Mouse (Mus musculus): ENCODE data around the gene Cphx3.
"Not testable (repeated sequence)": the region's sequence is repeated elsewhere in the genome, so short reads cannot be mapped to it uniquely, and the experiment has no call there.

The Cphx3 gene

DNA sequence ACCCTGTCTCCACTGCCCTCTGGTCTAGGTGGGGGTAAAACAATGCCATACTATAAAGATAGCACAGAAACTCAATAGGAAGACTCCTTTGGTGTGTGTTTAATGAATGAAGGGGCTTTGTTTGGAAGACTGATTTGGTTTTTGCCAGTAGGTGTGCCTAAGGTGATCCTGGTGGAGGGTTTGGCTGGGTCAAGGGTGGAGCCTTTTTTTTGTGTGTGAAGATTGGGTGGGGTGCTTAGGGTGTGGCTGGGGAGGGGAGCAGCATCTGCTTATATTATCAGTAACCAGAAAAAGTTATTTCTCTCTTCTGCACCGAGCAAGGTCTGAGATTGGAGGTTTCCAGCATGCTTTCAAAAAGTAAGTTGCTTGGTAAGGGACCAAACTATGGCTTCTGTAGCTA is at the start of gene Cphx3:
TSS of gene Cphx3 (plus strand) at position 301 of the 400 bp plus-strand sequence.
- not testable (repeated sequence) for DNase-seq

DNA sequence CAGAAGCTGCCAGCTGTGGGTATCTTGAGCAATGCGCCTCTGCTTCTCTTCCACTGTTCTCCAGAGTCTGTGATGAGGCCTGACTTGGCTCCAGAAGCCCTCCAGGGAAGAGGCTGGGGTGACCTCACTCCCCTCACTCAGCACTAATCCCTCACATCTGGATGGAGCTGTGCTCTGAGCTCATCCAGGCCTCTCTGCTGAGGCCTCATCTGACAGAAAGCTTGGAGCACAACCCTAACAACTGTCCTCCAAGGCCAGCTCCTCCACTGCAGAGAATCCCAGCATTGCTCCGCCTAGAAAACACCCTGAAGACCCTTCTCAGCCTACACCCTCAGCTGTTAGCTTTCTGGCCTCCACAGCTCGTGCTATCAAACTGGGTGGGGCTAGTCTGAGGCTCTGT is 47.7 kb upstream of the Cphx3 start:
- not testable (repeated sequence) for DNase-seq

DNA sequence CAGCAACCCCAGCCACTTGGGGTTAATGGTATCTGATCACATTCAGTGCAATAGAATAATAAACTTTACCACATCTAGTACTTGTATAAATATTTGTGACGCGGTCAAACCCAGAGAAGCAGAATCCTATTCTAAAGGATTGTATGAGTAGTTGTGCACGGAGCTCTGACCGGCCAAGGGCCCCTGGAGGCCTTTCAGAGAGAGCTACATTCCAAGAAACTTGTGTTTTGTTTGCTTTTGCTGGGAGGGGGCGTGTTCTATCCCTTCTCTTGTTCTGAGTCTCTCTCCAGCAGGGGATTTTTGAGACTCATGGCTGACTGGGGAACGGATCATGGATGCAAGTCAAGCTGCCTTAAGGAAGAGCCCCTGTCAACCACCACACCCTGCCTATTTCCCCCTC is 46.7 kb upstream of the Cphx3 start:
- DNase-seq: not testable (repeated sequence)

DNA sequence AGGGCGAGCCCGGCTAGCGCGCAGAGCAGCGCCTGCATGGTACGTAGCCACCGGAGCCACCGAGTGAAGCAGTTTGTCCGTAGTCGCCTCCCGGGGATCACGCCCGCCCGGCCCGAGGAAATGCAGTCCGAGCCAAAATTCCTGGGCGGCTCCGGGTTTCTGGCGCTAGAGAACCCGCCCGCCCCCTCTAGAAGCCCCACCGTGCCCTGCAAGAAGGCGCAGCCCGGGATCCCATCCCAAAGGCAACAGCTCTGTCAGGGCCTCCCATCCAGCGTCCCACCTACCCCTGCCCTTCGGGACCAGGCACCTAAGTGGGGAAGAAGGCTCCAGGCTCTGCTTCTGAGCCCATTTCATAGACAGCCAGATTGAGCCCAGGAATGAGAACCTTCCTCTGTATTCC is 39.5 kb upstream of the Cphx3 start, which contains the start of gene Gm9780:
TSS of gene Gm9780 (minus strand) at position 101 of the 400 bp plus-strand sequence.
- not testable (repeated sequence) for DNase-seq

DNA sequence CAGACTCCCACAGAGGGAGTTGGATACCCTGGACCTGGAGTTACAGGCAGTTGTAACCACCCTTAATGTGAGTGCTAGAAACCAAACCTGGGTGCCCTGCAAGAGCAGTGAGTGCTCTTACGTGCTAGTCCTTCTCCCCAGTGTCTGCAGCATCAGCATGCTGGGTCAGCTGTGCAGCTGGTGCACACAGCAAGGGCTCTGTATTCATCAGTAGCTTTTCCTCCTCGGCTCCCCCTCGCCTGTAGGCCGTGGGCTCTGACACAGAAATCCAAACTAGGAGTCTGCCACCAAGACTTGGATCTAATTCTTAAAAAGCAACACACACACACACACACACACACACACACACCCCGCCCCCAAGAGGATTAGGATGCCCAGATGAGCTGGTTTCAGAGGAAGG is 37.1 kb upstream of the Cphx3 start:
- not testable (repeated sequence) for DNase-seq

DNA sequence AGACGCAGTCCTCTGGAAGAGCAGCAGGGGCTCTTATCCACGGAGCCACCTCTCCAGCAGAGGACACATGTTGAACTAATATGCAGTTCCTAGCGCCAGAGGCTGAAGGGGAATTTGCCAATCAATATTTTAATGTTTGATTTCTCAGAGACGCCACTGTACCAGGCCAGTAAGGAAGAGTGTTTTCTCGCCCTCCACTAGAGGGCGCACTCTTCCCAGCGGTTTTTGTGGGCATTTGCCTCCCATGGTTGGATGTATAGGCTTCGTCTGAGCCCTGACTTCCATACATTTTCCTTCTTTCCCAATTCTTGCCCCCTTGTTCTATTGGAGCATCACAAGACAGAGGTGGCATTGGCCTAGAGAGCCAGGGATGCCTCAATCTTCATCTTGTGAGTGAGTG is 35.1 kb upstream of the Cphx3 start:
- not testable (repeated sequence) for DNase-seq

DNA sequence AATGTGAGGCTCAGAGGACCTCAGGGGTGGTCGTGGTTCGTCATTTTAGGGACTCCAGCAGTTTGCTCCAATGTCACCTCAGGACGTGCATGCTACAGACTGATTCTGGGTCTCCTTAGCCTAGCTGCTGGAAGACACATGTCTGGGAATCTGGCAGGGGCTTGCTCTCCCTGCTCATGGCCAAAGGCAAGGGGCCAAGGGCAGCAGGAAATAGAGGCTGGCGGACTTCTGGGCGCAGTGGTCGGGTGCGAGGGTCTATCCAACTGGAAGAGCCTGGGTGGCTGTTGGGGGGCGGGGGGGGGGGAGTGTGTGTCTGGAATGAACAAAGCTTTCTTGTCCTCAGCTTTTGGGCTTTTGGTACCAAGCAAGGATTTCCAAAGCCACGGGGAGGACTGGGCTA is 33.3 kb upstream of the Cphx3 start:
- DNase-seq: not testable (repeated sequence)

DNA sequence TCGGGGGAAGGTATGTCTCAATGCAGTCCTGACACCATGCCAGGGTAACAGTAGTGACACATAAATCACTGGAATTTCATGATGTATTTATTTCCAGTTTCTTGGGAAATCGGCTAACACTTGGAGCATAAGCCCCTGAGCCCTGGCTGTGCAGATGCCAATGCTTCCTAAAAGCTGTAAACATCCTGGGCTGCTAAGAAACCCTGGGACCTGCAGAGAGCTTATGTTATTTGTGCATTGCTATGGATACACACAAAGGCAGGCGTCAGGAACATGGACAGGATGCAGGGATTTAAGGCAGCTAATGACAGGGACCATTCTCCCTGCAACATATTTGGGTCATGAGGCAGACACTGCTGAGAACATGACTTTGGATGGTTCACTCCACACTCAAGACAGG is 23.9 kb upstream of the Cphx3 start:
- DNase-seq: not testable (repeated sequence)

DNA sequence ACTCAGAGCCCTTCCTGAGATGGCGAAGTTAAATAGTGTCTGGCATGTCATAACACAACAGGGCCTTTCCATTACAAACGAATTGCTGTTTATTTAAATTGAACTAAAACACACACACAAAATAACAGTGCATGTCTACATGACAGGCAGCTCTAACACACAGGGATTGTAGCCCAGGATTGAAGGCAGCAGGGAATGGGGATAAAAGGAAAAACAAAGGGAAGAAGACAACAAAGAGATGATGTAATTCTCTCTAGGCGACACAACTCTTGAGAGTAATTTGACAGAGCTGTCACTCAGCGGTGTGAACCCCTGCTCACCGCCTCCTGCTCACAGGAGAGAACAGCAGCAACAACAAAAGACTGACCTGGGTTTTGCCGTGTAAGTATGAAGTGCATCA is 22.7 kb upstream of the Cphx3 start:
- not testable (repeated sequence) for DNase-seq

DNA sequence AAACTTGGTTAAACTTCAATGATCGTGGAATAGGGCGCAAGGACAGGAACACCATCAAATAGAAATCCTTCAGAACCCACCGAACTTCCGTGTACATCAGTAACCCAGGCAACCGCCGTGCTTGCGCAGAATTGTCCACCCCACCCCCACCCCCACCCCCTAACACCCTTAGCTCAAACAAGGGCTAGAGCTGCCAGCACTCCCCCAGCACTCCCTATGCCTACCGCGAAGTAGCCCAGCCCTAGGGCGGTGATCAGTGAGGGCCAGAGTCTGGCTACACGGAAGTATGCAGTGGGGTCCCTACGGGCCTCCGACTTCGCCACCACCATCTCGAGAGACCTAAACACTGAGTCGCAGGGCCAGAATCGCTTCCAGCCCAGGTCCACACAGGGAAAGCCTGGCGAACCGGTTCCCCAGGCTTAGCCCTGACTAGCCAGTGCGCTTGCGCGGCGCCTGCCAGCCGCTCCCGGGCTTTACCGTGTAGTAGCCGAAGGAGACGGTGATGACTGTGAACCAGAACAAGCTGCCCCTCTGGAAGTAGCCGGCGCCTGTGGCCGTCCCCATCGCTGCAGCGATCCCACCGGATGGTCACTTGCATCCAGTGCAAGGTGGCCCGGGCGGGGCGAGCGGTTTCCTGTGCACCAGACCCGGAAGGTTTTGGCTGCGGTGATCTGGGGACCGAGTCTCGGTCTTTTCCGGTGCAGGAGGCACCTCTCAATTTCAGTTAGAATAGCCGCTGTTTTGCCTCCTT is 15.3 kb upstream of the Cphx3 start:
- not testable (repeated sequence) for DNase-seq

DNA sequence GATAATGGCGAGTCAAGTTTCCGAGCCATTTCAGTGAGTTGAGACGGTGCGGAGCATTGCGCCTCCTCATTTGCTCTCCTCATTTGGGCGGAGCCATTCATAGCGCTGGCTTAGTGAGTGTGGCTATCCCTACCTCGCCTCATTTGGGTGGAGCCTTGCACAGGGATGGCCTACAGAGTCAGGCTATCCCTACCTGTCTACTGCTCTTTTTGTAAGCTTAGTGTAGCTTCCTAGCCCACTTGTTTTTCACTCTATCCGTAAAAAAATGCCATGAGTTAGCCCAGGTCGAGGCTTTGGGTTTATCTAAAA is 14.8 kb upstream of the Cphx3 start, which contains the start of gene Tmem254c:
TSS of gene Tmem254c (minus strand) at position 31 of the 309 bp plus-strand sequence.
- DNase-seq: not testable (repeated sequence)

DNA sequence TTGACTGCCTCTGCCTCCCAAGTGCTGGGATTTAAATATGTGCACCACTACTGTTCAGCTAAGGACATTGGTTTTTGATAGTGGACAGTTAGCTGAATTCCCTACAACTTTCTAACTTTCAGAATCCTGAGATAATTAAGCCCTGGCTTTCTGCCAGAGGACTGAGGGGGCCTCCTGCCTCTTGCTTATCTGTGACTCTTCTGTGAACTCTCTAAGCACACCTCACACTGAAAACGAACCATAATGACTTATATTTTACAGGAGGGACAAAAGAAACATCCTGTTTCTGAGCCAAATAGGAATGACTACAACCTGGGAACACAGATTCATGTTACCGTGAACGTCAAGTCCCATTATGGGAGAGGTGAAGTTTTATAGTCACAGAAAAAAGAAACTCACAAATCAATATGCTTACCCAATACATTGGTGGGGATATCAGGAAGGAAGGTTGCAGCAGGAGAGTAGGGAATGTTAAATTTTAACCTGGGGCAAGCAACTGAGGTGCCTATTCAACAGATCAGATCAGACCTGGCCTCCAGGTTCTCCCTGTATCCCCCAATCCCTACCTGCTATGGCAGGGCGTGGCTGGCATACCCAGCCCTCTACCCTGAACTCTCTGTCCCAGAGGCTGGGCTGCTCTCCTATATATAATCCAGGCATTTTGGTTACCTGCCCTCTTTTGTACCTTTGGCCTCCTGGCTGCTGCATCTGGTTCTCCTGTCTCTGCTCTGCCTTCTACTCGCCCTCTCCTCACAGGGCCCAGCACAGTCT is 5.3 kb upstream of the Cphx3 start:
- DNase-seq: not testable (repeated sequence)

DNA sequence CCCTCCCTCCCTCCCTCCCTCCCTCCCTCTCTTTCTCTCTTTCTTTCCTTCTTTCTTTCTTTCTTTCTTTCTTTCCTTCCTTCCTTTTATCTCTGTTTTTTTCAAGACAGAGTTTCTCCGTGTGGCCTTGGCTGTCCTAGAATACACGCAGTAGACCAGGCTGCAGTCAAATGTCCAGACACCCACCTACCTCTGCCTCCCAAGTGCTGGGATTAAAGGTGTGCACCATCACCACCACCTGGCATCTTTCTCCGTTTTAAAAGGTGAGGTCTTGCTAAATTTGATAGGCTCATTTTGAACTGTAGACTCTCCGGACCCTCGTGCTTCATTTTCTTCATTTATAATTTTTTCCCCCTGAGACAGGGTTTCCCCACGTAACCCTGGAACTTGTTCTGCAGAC is 881 bp upstream of the Cphx3 start, which contains the start of gene Cphx2:
TSS of gene Cphx2 (plus strand) at position 301 of the 400 bp plus-strand sequence.
- not testable (repeated sequence) for DNase-seq

DNA sequence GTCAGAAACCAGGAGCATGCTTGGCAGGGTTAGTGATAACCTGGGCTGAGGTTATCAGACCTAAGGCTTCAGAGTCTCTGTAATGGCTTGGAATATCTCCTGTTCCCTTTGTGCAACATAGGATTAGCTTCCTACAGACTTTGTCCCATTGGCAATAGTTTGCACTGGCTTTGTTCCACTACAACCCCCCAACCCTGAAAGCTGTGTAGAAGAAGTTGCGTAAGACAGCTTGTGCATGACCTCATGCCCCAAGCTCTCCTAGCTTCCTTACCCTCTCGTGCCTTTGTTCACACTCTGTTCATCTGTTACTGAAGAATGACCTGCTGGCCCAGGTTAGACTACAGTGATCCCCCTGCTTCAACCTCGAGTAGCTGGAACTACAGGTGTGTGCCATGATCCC is 15.5 kb downstream of the Cphx3 start:
- not testable (repeated sequence) for DNase-seq

DNA sequence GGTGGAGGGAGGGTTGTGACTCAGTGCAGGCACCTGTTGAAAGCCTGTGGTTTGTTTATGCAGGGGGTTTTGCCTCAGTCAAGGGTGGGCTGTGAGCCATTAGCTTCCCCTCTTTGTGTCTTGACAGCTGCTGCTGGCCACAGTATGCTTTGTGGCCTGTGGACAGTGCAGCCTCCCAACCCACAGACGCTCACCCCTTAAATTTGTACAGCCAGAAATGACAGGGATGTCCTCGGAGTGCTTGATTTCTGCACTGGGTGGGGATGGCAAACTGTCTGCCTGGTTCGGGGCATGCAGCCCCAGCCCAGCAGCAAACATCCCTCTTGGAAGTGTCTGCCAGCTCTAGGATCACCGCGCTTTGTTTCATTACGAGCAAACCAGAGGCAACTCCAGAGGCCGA is 36.1 kb downstream of the Cphx3 start, which contains the start of gene Duxbl2:
TSS of gene Duxbl2 (plus strand) at position 200 of the 400 bp plus-strand sequence.
- DNase-seq: not testable (repeated sequence)

DNA sequence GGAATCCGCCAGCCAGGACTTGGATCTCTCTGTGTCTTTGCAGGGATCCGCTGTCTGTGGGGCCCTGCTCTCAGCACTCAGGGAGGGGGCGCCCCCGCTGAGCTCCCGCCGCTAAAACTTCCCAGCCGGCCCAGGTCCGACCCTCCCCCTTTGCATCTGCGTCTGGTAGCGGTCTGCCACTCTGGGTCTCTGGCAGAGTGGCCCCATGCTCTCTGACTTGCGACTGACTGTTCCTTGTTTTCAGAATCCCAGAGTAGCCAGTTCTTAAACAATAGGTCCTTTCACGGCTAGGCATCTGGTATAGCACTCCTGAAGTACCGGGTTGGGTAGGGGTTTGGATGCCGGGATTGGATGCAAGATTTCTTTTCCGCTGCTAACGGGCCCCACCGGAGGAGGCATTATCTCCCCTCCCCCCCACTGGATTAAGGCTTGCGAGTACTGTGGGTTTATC is 36.5 kb downstream of the Cphx3 start:
- DNase-seq: not testable (repeated sequence)

DNA sequence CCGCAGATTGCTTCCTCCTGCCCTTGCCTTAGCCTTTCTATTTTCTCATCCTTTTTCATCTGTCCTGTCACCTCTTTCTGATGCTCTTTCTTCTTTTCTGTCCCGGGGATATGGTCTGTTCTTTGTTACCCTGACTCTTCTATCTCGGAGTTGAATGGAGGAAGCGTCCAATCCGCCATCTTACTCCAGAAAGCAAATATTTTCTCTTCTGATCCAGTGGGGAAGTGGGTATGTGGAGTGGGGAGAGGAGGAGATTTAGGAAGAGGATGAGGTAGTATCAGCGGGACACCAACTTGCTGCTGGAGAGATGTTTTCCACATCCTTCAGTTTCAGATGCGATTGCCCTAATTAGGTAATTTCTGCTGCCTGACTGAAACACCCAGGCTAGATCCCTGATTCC is 37.0 kb downstream of the Cphx3 start:
- DNase-seq: not testable (repeated sequence)

DNA sequence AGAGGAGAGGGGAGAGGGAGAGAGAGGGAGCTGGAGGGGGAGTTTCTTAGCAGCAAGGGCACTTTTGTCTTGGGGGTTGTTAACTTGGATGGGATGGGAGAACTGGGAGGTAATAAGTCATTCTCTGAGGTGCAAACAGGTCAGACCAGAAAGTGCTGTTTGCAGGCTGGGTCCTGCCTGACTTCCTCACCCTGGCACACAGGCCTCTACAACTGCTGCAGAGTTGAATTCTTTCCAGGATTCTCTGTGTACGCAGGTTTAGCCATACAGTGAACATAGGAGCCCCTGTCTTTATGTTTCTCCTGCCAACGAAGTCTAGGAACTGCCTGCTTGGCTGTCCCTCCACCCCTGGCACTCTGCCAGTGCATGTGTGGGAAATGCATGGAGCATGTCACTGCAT is 65.0 kb downstream of the Cphx3 start:
- DNase-seq: not testable (repeated sequence)

DNA sequence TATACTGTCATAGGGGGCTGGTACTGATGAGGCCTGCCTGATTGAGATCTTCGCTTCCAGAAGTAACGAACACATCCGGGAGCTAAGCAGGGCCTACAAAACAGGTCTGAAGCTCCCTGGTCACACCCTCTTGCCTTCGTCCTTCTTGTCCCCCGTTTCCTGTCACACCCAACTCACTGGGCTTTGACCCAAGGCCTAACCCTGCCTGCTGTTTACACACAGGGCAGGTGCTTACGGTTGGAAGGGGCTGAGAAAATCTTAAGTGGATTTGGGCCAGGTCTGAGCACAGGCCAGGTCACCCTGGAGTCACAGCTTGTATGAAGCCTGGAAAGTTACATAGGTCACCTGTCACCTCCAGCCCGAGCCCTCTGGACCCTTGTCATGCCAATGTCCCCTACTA is 73.9 kb downstream of the Cphx3 start:
- not testable (repeated sequence) for DNase-seq

DNA sequence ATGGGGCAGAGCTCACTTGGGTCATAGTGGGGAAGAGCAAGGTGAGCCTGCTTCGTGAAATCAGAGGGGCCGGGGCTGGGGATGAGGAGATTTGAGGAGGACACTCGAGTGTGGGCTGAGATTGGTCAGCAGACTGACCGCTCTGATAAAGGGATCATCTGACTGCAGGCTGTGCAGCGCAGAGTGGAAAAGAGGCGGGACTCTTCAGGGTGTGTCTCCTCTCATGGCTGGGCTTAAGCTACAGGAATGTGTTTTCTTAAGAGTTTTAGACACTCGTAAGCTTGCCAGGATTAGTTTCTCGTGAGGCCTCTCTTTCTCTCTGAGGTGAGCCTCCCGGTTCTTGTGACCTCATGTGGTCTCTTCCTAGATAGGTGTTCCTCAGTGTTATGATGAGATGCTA is 79.1 kb downstream of the Cphx3 start:
- DNase-seq: not testable (repeated sequence)

DNA sequence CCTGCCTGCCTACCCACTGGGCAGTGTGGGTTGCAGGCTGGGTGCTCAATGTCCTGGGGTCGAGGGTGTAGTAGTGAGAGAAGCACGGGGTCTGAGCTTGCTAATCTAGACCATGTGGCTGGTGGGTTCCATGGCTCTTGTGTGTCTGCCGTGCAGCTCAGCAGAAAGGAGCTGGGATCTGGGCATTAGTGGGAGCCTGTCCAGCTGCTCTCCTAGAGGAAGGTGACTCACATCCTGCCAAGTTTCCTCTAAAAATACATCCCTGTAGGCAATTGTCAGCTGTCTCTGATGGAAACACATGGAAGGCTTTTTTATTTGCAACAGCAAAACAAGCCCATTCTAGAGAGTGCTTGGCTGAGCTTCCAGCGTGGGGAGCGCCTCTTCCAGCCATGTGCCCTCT is 80.3 kb downstream of the Cphx3 start:
- DNase-seq: not testable (repeated sequence)

DNA sequence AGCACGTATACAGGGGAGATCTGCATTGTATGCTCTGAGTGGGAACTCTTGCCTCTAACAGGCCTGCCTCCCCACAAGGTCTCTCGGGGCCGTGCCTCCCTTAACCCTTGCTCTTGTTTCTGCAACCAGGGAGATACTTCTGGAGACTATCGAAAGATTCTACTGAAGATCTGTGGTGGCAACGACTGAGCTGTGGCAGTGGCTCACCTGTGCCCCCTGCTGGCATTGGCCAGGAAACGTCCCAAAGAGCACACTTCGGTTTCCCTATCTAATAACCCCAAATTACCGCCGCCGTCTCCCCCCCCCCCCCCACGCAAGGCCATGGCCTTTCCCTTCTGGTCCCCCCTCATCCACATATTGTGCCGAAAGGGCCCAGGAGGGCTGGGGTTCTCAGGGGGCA is 83.2 kb downstream of the Cphx3 start:
- not testable (repeated sequence) for DNase-seq

DNA sequence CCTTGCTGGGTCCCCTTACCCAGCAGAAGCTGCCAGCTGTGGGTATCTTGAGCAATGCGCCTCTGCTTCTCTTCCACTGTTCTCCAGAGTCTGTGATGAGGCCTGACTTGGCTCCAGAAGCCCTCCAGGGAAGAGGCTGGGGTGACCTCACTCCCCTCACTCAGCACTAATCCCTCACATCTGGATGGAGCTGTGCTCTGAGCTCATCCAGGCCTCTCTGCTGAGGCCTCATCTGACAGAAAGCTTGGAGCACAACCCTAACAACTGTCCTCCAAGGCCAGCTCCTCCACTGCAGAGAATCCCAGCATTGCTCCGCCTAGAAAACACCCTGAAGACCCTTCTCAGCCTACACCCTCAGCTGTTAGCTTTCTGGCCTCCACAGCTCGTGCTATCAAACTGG is 91.9 kb downstream of the Cphx3 start:
- not testable (repeated sequence) for DNase-seq

DNA sequence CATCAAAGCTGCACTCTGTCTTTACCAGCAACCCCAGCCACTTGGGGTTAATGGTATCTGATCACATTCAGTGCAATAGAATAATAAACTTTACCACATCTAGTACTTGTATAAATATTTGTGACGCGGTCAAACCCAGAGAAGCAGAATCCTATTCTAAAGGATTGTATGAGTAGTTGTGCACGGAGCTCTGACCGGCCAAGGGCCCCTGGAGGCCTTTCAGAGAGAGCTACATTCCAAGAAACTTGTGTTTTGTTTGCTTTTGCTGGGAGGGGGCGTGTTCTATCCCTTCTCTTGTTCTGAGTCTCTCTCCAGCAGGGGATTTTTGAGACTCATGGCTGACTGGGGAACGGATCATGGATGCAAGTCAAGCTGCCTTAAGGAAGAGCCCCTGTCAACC is 92.9 kb downstream of the Cphx3 start:
- DNase-seq: not testable (repeated sequence)
